Mouse (Mus musculus) embryonic facial prominence, embryonic 11.5 days (tissue): ENCODE measurements at regions not wholly inside any gene's neighbourhood (a gene's known extent, or its start where the extent isn't known, plus 50 kb on each side); places are given as distances from the start of the nearest gene placed in this dataset.
A peak's percentile ranks its signal among the peaks of the same experiment; 100 is the strongest.

Experiments
- ATAC-seq: fragments of 200-750 bp; cut with Nextera tagmentation; replicated peaks from 2 replicates; pipeline ENCODE4 v1.8.0; 2017; ENCODE audit warnings: low read depth; ENCODE audit not compliant: insufficient number of reproducible peaks, low FRiP score, low TSS enrichment
- DNase-seq: peaks from one replicate; pipeline ENCODE4 v3.0.0-alpha.2; 2015; ENCODE audit warnings: low spot score
- H3K27ac ChIP-seq: fragments of 300-500 bp; sonication (generic); replicated peaks from 2 replicates; pipeline ENCODE4 v1.5.1; 2014; ENCODE audit warnings: mild to moderate bottlenecking, low read depth, low read length, control low read depth
- H3K27me3 ChIP-seq: fragments of 300-500 bp; sonication (generic); 2 replicates; pipeline ENCODE4 v1.6.1; 2014; ENCODE audit warnings: mild to moderate bottlenecking, low read length, moderate library complexity, mixed read lengths; ENCODE audit not compliant: control insufficient read depth, insufficient read depth
- H3K36me3 ChIP-seq: fragments of 300-500 bp; sonication (generic); replicated peaks from 2 replicates; pipeline ENCODE4 v1.6.1; 2014; ENCODE audit warnings: low read depth, mild to moderate bottlenecking, low read length, moderate library complexity, mixed read lengths; ENCODE audit not compliant: control insufficient read depth, insufficient read depth
- H3K4me1 ChIP-seq: fragments of 300-500 bp; sonication (generic); 2 replicates; pipeline ENCODE4 v1.6.1; 2014; ENCODE audit warnings: low read length, mixed read lengths; ENCODE audit not compliant: control insufficient read depth, insufficient read depth
- H3K4me2 ChIP-seq: fragments of 300-500 bp; sonication (generic); 2 replicates; pipeline ENCODE4 v1.6.1; 2014; ENCODE audit warnings: low read depth, mild to moderate bottlenecking, control low read depth, low read length, moderate library complexity
- H3K4me3 ChIP-seq: fragments of 300-500 bp; sonication (generic); 2 replicates; pipeline ENCODE4 v1.5.1; 2014; ENCODE audit warnings: low read depth, low read length, control low read depth
- H3K9ac ChIP-seq: fragments of 300-500 bp; sonication (generic); replicated peaks from 2 replicates; pipeline ENCODE4 v1.6.1; 2014; ENCODE audit warnings: mild to moderate bottlenecking, control low read depth, low read length
- H3K9me3 ChIP-seq: fragments of 300-500 bp; sonication (generic); replicated peaks from 2 replicates; pipeline ENCODE4 v1.6.1; 2016; ENCODE audit warnings: mild to moderate bottlenecking, low read length, inconsistent platforms, mixed read lengths; ENCODE audit not compliant: control insufficient read depth
- WGBS: fragments of 180-500 bp; shearing (Covaris S2); extraction: QIAGEN DNeasy Blood & Tissue Kit; methylation state at CpG from one replicate; pipeline ENCODE4 v1.1.7; 2014; 5-methylcytosine and 5-hydroxymethylcytosine counted together

DNA sequence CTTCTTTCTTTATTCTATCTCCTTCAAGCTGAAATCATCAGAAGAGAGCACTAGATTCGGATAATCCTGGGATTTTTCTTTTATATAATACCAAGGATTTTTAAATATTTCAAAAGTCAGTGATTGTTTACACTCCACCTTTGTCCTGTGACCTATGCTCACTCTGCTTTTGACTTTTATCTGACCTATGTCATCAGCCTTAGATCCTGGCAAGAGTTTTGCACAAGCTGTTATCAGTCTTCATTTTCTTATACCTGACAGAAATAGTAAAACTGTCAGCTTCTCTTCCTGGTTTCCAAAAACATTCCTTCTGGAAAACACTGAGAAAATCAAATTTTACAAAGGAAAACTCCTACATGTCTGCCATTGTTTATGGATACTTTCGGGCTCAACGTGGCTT lies 168.3 kb upstream of the Zic4 start:
- ATAC-seq = no peak
- Histone ChIP-seq H3K9me3 (no peaks in the 10 kb centered on the region), H3K4me2 (no peak overlapping the region), H3K27me3 (no peaks in the 10 kb centered on the region), H3K27ac (no peak overlapping the region), H3K4me3 (no peak overlapping the region), H3K9ac (no peak overlapping the region), H3K4me1 (no peaks in the 10 kb centered on the region), H3K36me3 (no peaks in the 10 kb centered on the region)
- no peak for DNase-seq
- WGBS = 86% methylated on average over 3 of the region's 3 CpGs

DNA sequence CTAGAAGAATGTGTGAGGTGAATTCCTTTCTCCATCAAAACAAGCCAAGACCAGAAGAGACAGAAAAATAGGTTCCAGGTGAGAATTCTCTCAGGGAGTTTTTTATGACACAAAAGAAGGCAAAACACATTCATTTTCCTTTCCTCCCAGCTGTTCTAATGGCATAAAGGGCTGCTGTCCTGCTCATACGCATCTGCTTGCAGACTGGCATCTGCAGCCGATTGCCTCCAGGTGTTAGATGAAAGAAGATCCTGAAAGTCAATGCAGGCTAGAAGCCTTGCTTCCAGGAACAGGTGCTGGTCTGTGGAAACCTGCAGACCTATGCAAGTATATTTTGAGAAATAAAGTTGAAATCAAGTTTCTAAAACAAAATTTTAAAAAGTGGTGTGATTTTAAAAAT lies 154.9 kb upstream of the Zic4 start:
- H3K27ac ChIP-seq = no peak overlapping the region
- no peak overlapping the region for H3K4me2 ChIP-seq
- H3K36me3 ChIP-seq = no peaks in the 10 kb centered on the region
- H3K4me1 ChIP-seq = no peaks in the 10 kb centered on the region
- H3K4me3 ChIP-seq = no peak overlapping the region
- ATAC-seq (no peak), DNase-seq (peak; percentile 46)
- no peaks in the 10 kb centered on the region for H3K9me3 ChIP-seq
- H3K9ac ChIP-seq = no peak overlapping the region
- no peaks in the 10 kb centered on the region for H3K27me3 ChIP-seq
- WGBS = 32% methylated on average over 2 of the region's 2 CpGs

DNA sequence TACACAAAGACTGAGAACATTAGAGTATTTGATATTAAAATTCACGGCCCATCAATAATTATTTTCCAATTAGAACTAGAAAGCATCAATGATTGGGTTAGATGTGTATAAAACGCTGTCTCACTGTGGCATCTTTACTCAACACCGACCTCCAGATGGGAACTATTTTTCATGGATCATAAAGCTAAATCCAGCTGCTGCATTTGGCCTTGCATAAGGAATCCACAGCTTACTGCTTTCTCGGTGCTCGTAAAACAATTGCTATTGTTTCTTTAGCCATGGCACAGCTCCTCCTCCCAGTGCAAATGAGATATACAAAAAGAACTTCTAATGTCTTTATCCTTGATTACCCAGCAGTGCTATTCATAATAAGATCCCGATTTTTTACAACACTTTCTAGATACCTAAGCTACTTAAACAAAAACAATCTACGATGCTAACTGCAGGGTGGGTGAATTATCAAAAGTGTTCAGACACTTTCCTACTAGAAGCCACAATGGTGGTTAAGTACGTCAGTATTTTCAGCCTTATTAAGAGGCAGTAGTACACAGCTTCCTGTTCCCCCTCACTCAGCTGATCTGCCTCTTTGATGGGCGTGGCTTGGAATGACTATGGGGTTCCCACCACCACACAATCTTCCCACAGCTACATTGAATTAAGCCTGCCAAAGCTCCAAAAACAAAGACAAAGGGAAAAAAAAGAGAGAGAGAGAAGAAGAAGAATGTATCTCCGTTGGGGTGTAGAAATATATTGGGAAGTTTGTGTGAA lies 134.4 kb upstream of the Zic4 start:
- Histone ChIP-seq H3K27ac (no peak overlapping the region), H3K27me3 (no peaks in the 10 kb centered on the region), H3K4me3 (no peak overlapping the region), H3K4me1 (no peaks in the 10 kb centered on the region), H3K4me2 (no peak overlapping the region), H3K9me3 (no peaks in the 10 kb centered on the region), H3K9ac (no peak overlapping the region), H3K36me3 (no peaks in the 10 kb centered on the region)
- ATAC-seq = no peak
- DNase-seq = no peak
- 56% methylated on average over 10 of the region's 10 CpGs for WGBS

DNA sequence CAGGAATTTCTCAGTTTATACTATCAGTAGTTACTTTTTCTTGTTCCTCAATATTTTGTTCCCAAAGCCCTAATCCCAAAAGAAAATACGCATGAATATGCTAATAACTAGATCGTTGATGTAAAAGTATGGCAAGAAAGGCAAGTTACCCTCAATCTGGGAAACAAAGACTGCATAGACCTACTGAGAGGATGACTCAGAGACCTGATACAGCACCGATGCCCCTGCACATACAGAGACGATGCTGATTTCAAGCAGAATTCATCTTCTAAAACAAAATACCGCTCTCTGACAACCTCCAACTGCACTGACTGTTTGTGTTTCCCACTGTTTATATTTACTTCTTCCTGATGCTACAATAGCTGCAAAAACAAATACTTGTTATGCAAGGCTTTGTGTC lies 133.7 kb upstream of the Zic4 start:
- no peaks in the 10 kb centered on the region for H3K9me3 ChIP-seq
- H3K4me3 ChIP-seq = no peak overlapping the region
- DNase-seq (no peak), ATAC-seq (no peak)
- no peaks in the 10 kb centered on the region for H3K27me3 ChIP-seq
- WGBS = 70% methylated on average over 5 of the region's 5 CpGs
- no peaks in the 10 kb centered on the region for H3K36me3 ChIP-seq
- no peak overlapping the region for H3K4me2 ChIP-seq
- no peaks in the 10 kb centered on the region for H3K4me1 ChIP-seq
- H3K27ac ChIP-seq = no peak overlapping the region
- no peak overlapping the region for H3K9ac ChIP-seq

DNA sequence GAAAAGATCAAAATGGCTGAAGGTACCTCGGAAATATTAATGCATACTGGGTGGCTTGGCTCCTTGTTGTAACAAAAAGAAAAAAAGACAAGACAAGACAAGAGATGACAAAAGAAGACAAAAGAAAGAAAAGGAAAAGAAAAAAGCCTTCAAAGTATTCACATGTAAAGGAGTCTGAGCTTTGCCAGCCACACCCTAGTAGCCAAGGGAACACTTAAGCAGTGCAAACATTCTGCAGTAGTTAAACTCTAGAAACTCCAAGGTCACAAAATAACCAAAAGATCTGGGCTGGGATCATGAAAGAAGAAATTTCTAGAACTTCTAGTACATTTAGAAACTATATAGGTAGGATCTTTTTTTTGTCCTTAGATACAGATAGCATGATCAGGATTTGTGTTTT lies 108.3 kb upstream of the Zic4 start:
- Histone ChIP-seq H3K9me3 (no peaks in the 10 kb centered on the region), H3K4me3 (no peak overlapping the region), H3K36me3 (no peaks in the 10 kb centered on the region), H3K4me2 (no peak overlapping the region), H3K4me1 (no peaks in the 10 kb centered on the region), H3K9ac (no peak overlapping the region), H3K27me3 (no peaks in the 10 kb centered on the region), H3K27ac (no peak overlapping the region)
- DNase-seq (no peak), ATAC-seq (no peak)
- 81% methylated on average over 1 of the region's 1 CpGs for WGBS

DNA sequence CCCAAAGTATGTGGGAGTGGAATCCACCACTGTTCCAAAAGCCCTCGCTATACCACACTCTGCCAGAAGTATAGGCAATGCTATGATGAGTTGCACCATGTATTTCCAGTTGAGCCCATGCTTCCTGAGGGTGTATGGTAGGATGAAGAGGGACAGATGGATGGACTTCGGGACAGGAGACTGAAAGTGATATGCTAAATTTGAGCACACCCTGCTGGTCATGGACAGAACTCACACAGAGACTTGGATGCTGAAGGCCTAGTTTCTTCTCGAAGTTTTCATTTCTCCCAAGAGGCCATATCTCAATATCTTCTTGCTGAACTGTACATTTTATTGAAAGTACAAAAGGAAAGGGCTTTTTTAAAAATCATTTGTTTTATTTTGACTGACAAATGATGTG lies 70.9 kb upstream of the Zic4 start:
- DNase-seq = no peak
- no peak overlapping the region for H3K4me3 ChIP-seq
- H3K27ac ChIP-seq = no peak overlapping the region
- no peaks in the 10 kb centered on the region for H3K4me1 ChIP-seq
- WGBS = 75% methylated on average over 3 of the region's 3 CpGs
- H3K36me3 ChIP-seq = no peaks in the 10 kb centered on the region
- ATAC-seq = no peak
- H3K9ac ChIP-seq = no peak overlapping the region
- H3K4me2 ChIP-seq = no peak overlapping the region
- no peaks in the 10 kb centered on the region for H3K27me3 ChIP-seq
- no peaks in the 10 kb centered on the region for H3K9me3 ChIP-seq
